Mouse (Mus musculus) embryonic fibroblast, embryonic 13.5 days (primary cell): ENCODE measurements around the gene Slc25a39.

Source experiments
- CTCF ChIP-seq: IDR thresholded peaks from 2 replicates; pipeline ENCODE4 v1.5.1; 2011; ENCODE audit warnings: mild to moderate bottlenecking, control low read depth, low read length, moderate library complexity, borderline replicate concordance; ENCODE audit not compliant: insufficient read depth
- POLR2A ChIP-seq: IDR thresholded peaks from 2 replicates; pipeline ENCODE4 v1.6.1; 2011; ENCODE audit warnings: low read depth, mild to moderate bottlenecking, control low read depth, low read length, moderate library complexity

DNA sequence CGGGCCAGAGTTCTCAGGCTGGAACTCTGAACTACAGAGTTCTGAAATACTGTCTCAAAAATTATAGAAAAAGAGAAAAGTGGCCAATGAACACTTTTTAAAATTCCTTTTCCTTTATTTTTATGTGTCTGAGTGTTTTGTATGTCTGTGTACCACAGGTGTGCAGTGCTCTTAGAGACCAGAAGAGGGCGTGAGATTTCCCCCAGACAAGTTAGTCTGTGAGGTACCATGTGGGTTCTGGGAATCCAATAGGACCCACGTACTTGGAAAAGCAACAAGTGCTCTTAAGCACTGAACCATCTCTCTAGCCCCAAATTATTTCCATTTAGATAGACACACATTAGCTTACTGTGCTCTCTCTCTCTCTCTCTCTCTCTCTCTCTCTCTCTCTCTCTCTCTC is 33.7 kb upstream of the Slc25a39 start:
- no peak for TF ChIP-seq CTCF
- TF ChIP-seq POLR2A = no peak
